Mouse (Mus musculus) heart, postnatal 0 days (tissue): ENCODE data around the gene Cdca4. TPM values are rescaled to one million over a fixed set of nuclear protein-coding genes. Genes with fewer than 3 reads are reported as not detected.
"Not testable (repeated sequence)": the region's sequence is repeated elsewhere in the genome, so short reads cannot be mapped to it uniquely, and the experiment has no call there.

ENCODE experiments used
- ATAC-seq: fragments of 200-750 bp; cut with Nextera tagmentation; 2 replicates; pipeline ENCODE4 v1.8.0; 2017; ENCODE audit warnings: low read depth, moderate number of reproducible peaks, moderate library complexity; ENCODE audit not compliant: insufficient read depth
- DNase-seq: peaks from one replicate; pipeline ENCODE4 v3.0.0-alpha.2; 2016; ENCODE audit warnings: low spot score
- H3K27ac ChIP-seq: fragments of 300-500 bp; sonication (generic); 2 replicates; pipeline ENCODE4 v1.5.1; 2014; ENCODE audit warnings: low read depth, mild to moderate bottlenecking
- H3K27me3 ChIP-seq: fragments of 300-500 bp; sonication (generic); 2 replicates; pipeline ENCODE4 v1.6.1; 2014; ENCODE audit warnings: low read length, mixed read lengths; ENCODE audit not compliant: control insufficient read depth, insufficient read depth
- H3K36me3 ChIP-seq: fragments of 300-500 bp; sonication (generic); replicated peaks from 2 replicates; pipeline ENCODE4 v1.6.1; 2014; ENCODE audit warnings: low read length, mixed read lengths; ENCODE audit not compliant: control insufficient read depth, insufficient read depth
- H3K4me1 ChIP-seq: fragments of 300-500 bp; sonication (generic); 2 replicates; pipeline ENCODE4 v1.6.1; 2014; ENCODE audit warnings: antibody characterized with exemption; ENCODE audit not compliant: control insufficient read depth, insufficient read depth
- H3K4me2 ChIP-seq: fragments of 300-500 bp; sonication (generic); 2 replicates; pipeline ENCODE4 v1.6.1; 2014; ENCODE audit warnings: low read depth, mild to moderate bottlenecking, low read length, moderate library complexity
- H3K4me3 ChIP-seq: fragments of 300-500 bp; sonication (generic); 2 replicates; pipeline ENCODE4 v1.5.1; 2014; ENCODE audit warnings: low read depth, low read length
- H3K9ac ChIP-seq: fragments of 300-500 bp; sonication (generic); replicated peaks from 2 replicates; pipeline ENCODE4 v1.6.1; 2014; ENCODE audit warnings: low read depth, low read length, mixed read lengths
- H3K9me3 ChIP-seq: fragments of 300-500 bp; sonication (generic); replicated peaks from 2 replicates; pipeline ENCODE4 v1.6.1; 2016; ENCODE audit warnings: low read length; ENCODE audit not compliant: control insufficient read depth
- CTCF ChIP-seq: IDR thresholded peaks from 2 replicates; pipeline ENCODE4 v1.5.1; 2016; ENCODE audit warnings: antibody characterized with exemption, control low read depth, low read depth
- EP300 ChIP-seq: IDR thresholded peaks from 2 replicates; pipeline ENCODE4 v1.6.1; 2016; ENCODE audit warnings: antibody characterized with exemption, low read depth
- WGBS: fragments of 180-500 bp; shearing (Covaris S2); extraction: QIAGEN DNeasy Blood & Tissue Kit; methylation state at CpG from one replicate; pipeline ENCODE4 v1.1.7; 2014; 5-methylcytosine and 5-hydroxymethylcytosine counted together
- polyA plus RNA-seq: library from polyadenylated mRNA; unstranded; fragments of >200 nt; fragmentation: Nextera tagmentation; extraction: Ambion mirVana; gene quantifications from 2 replicates; pipeline ENCODE4 v1.2.1, GENCODE M21; 2015
- total RNA-seq: library from RNA; depleted of rRNA; stranded (reverse); fragments of >200 nt; gene quantifications from 2 replicates; pipeline ENCODE4 v1.2.3, GENCODE M21; 2014; ENCODE audit warnings: low replicate concordance

Cdca4 gene
- total and polyA plus RNA-seq, 2 experiments from 2014 or later: 18.6 to 27.7 TPM

DNA sequence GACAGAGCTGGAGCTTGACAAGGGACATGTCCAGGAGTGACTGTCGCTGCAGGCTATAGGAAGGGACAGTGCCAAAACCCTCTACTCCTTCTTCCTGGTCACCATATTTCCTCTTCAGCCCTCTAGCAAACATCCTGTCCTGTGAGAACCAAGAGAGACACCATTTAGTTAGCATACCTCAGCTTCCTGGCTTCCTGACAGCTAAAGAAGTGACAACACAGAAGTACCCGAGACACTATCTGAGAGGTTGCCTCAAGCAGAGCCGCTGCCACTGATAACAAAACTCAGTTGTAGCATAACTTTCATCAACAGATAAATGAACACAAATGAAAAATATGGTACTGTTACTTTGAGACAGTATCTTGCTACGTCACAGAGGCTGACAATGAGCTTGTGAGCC lies 7.2 kb downstream of the Cdca4 start:
- Histone ChIP-seq H3K27ac (peak overlapping the region; percentile 83), H3K4me3 (no peak overlapping the region), H3K4me2 (peak overlapping the region; percentile 24), H3K9ac (0 out of 2 replicates have a peak overlapping the region, but pooled peaks have one; percentile 12), H3K27me3 (no peaks in the 10 kb centered on the region), H3K4me1 (peaks cover 40% of the 10 kb centered on the region), H3K36me3 (peaks cover 48% of the 10 kb centered on the region), H3K9me3 (no peaks in the 10 kb centered on the region)
- peak; percentile 25 for DNase-seq
- no peak for TF ChIP-seq CTCF
- no peak for TF ChIP-seq EP300
- ATAC-seq: peak; percentile 63
- 17% methylated on average over 4 of the region's 4 CpGs for WGBS

DNA sequence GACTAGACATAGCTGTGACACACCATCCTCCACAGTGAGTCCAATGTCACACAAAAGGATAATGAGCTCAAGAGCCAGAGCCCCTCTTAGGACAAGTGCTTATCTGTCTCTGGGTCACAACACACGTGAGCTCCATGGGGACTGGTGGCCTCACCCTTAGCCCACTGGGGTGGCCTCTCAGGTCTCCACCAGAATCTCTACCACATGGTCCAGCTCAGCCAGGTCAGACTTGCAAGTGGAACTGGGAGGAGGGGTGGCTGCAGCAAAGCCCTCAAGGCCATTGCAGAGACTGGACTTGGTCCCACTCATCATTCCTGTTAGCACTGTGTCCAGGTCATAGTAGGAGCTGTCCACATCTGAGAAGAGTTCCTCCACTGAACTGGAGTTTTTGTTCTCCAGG lies 8.0 kb downstream of the Cdca4 start:
- ATAC-seq: peak; percentile 63
- DNase-seq: peak; percentile 24
- Histone ChIP-seq H3K27ac (peak overlapping the region; percentile 83), H3K4me1 (peaks cover 35% of the 10 kb centered on the region), H3K36me3 (peaks cover 51% of the 10 kb centered on the region), H3K4me3 (no peak overlapping the region), H3K4me2 (peak overlapping the region; percentile 24), H3K27me3 (no peaks in the 10 kb centered on the region), H3K9ac (no peak overlapping the region), H3K9me3 (no peaks in the 10 kb centered on the region)
- WGBS: 24% methylated on average over 1 of the region's 1 CpGs
- TF ChIP-seq EP300: 0 out of 2 replicates have a peak, but pooled peaks have one; percentile 13
- TF ChIP-seq CTCF: no peak

DNA sequence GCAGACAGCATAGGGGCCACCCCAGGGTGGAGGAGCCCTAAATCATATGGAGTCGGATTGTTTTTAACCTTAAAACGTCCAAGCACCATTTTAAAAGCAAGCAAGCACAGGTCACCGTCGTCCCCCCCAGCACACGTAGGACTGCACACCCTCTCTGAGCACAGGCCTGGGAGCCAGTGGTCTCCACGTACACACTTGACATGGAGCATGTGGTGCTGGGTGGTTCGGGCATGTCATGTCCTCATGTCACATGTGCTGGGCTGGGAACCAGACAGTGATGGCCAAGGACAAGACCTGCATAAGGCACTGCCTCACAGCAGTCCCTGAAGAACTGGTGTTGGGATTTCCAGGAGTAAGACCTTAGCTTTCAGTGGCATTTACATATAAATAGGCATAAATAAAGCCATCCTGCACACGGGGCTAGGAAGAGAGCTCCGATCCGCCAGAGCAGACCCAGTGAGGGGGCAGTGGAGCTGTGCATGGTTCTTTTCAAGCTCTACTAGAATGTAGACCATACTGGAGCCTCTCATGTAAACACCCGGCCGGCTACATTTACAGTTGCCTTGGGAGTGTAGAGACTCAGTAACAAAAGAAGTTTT lies 8.7 kb downstream of the Cdca4 start:
- 75% methylated on average over 12 of the region's 12 CpGs for WGBS
- Histone ChIP-seq H3K36me3 (peaks cover 48% of the 10 kb centered on the region), H3K27ac (0 out of 2 replicates have a peak overlapping the region, but pooled peaks have one; percentile 18), H3K9ac (no peak overlapping the region), H3K4me1 (peaks cover 35% of the 10 kb centered on the region), H3K27me3 (no peaks in the 10 kb centered on the region), H3K9me3 (no peaks in the 10 kb centered on the region), H3K4me2 (no peak overlapping the region), H3K4me3 (no peak overlapping the region)
- TF ChIP-seq EP300 (no peak), CTCF (no peak)
- no peak for DNase-seq
- ATAC-seq: no peak

DNA sequence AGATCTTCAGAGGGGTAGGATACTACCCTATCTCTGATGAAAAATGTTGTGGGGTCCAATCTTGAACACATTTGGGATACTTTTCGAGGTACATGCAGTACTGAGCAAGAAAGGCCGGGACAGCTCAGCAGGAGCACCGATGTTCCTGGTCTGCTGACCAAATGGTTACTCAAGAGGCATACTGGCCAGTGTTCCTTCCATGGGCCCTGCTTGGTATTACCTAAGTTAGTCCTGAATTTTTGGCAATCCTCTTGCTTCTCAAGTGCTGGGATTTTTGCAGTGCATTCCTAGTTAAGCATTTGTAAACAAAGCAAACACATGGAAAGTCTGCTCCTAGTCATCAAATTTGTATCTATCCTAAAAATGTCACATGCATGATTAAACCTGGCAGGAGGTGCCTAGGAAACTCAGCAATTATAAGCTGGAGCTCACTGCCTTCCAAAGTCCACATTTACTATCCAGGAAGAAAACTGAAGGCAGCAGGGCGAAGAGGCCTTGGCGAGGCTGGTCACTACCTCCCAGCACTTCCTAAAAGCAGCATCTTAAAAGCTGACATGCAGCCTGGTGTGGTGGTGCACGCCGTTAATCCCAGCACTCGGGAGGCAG lies 10.1 kb downstream of the Cdca4 start:
- no peak overlapping the region for H3K4me2 ChIP-seq
- peaks cover 55% of the 10 kb centered on the region for H3K36me3 ChIP-seq
- H3K9ac ChIP-seq: no peak overlapping the region
- no peak overlapping the region for H3K27ac ChIP-seq
- ATAC-seq (no peak), DNase-seq (no peak)
- no peaks in the 10 kb centered on the region for H3K9me3 ChIP-seq
- H3K27me3 ChIP-seq: no peaks in the 10 kb centered on the region
- whole genome bisulfite sequencing: 89% methylated on average over 8 of the region's 8 CpGs
- TF ChIP-seq EP300 (no peak), CTCF (no peak)
- no peak overlapping the region for H3K4me3 ChIP-seq
- peaks cover 35% of the 10 kb centered on the region for H3K4me1 ChIP-seq

DNA sequence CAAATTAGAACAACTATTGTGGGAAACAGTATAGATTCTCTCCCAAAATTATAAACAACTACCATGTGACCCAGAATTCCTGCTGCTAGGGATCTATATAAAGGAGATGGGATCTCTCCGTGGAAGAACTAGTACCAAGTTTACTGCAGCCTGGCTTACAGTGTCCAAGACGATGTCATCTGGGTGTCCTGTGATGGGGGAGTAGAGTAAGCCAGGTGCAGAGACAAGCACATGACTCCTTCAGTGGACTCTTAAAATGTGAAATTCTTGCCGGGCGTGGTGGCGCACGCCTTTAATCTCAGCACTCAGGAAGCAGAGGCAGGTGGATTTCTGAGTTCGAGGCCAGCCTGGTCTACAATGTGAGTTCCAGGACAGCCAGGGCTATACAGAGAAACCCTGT lies 12.4 kb downstream of the Cdca4 start:
- ATAC-seq, DNase-seq, H3K4me3 ChIP-seq, H3K9ac ChIP-seq, H3K27ac ChIP-seq, H3K27me3 ChIP-seq, H3K9me3 ChIP-seq, H3K4me2 ChIP-seq: not testable (repeated sequence)
- Histone ChIP-seq H3K4me1 (peaks cover 14% of the 10 kb centered on the region), H3K36me3 (peaks cover 61% of the 10 kb centered on the region)
- 78% methylated on average over 7 of the region's 7 CpGs for WGBS

DNA sequence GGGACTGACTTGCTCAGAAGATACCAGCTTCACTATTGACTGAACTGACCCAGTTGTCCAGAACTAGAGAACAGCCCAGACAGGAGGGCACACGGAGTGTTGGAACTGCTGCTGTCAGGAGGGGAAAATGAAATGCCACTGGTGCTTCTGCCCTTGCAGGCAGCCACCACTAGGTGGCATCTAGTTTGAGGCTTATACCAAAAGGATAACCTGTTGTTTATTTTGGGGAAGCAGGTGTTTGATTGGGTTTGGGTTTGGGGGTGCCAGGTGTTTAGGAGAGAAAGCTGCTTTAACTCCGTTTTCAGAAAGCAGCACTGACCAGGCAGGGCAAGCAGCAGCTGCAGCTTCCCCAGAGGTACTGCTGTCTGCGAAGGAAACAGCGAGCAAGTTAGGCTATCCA lies 12.9 kb downstream of the Cdca4 start:
- Histone ChIP-seq H3K27ac (no peak overlapping the region), H3K4me2 (no peak overlapping the region), H3K4me3 (no peak overlapping the region), H3K9me3 (no peaks in the 10 kb centered on the region), H3K9ac (no peak overlapping the region), H3K36me3 (peaks cover 56% of the 10 kb centered on the region), H3K4me1 (peaks cover 14% of the 10 kb centered on the region), H3K27me3 (no peaks in the 10 kb centered on the region)
- DNase-seq: no peak
- WGBS: 53% methylated on average over 4 of the region's 4 CpGs
- TF ChIP-seq EP300: no peak
- TF ChIP-seq CTCF: peak; percentile 82
- no peak for ATAC-seq
